Mouse (Mus musculus): ENCODE results near the gene Rmdn3.
A peak's percentile ranks its signal among the peaks of the same experiment; 100 is the strongest.

The Rmdn3 gene

DNA sequence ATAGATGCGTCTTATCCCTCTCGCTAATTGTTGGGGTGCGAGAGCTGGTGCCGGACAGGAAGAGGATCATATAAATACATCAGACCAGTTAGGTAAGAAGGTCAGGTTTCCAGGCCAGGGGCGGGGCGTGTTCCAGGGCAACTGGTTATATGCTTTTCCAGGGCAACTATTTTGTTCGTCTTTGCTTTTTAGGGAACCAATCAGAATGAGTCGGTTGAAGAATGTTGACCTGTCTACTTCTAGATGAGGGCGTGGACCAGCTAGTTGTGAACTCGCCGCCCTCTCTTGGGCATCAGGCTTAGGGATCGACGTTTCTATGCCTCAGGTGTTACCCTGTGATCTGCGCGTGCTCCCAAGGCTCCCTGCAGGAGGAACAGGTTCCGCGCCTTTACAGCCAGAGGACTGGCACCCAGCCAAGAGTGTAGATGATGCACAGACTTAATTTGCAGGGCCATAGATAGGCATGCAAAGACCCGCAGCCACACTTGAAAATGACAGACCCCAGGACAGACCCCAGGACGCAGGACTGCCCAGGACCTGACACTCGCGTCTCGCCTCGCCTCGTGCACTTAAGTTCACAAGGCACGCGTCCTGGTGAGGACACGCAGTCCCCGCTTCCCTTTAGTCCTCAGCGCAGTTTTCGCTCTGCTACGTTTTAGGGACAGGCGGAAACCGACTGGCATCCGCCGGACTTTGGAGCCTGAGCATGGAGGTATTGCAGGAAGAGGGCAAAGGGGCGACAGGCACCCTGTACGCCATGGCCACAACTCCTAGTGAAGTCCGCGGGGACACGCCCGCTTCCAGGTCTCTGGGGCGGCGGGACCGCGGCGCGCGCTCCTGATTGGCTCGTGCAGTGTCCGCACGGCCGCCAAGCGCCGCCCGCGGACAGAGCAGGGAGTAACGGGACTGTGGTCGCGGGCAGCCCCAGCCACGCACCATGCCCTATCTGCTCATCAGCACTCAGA lies 10.3 kb upstream of the Rmdn3 start, which contains the start of gene Gchfr:
TSS of gene Gchfr (plus strand) at position 873 of the 965 bp plus-strand sequence.
- DNase-seq (ENCODE audit: low spot score), result peak; percentile 10

DNA sequence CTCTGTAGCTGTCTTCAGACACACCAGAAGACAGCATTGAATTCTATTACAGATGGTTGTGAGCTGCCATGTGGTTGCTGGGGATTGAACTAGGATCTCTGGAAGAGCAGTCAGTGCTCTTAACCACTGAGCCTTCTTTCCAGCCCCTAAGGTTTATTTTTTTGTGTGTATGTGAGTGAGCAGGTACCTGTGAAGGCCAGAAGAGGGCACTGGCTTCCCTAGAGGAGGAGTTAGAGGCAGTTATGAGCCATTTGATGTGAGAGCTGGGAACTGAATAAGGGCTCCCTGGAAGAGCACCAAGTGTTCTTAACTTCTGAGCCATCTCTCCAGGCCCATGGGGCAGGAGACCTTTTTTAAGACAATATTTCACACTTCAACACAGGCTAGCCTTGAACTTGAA lies 8.6 kb upstream of the Rmdn3 start:
- DNase-seq (ENCODE audit: low spot score), result no peak

DNA sequence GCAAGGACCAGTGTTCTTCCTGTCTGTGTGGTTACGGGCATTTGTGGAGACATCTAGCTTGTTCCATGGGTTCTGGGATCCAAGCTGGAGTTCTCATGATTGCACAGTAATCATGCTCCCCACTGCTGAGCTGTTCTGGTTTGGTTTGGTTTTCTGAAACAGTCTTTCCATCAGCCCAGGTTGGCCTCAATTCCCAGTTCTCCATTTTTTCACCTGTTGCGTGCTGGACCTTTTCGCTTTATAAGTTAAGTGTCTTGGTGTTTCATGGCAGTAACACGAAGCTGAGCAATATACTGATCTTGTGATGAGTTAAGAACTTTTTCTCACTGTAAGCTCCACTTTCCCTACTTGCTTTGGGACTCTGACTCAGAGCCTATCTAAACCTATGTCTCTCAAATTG lies 7.2 kb upstream of the Rmdn3 start:
- no peak for DNase-seq (ENCODE audit: low spot score)

DNA sequence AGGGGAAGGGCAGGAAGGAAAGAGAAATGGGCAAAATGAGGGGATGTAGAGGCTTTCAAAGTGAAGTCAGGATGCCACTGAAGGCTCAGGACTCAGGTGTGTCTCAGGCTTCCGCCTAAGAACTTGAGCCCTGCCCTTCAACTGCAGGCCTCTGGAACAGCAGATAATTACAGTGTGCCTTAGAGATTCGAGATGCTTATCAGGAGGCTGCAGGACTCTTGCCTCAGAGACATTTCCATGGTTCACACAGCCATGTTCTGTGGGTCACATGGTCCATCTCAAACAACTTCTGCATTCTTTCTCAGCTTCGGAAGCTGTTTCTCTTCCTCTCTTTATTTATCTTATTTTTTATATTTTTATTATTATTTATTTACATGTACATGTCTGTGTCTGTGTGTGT lies 6.3 kb upstream of the Rmdn3 start:
- no peak for DNase-seq (ENCODE audit: low spot score)

DNA sequence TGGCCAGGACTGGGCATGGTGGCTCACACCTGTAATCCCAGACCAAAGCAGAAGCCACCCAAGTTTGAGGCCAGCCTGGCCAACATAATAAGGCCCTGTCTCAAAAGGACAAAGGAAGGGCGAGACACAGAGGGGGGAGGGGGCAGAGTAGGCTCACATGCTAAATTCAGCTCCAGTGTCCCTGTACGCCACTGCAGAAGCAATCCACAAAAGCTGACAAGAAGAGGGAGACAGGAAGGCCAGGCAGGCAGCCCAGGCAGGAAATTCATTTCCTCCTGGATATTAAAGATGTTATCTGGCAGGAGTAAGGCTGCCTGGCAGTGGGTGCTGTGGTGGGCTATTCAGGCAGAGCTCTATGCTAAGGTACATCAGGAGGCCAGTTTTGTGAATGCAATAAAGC lies 4.4 kb upstream of the Rmdn3 start:
- DNase-seq (ENCODE audit: low spot score), result no peak

DNA sequence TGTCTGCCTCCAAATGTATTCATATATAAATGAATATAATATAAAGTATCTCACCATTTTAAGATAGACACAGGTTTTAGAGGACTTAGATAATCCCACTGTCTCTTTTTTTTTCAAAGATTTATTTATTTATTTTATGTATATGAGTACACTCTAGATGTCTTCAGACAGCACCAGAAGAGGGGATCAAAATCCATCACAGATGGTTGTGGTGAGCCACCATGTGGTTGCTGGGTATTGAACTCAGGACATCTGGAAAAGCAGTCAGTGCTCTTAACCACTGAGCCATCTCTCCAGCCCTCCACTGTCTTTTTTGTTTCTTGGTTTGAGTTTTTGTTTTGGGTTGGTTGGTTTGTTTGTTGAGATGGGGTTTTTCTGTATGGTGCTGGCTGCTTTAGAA lies 1.0 kb upstream of the Rmdn3 start:
- DNase-seq (ENCODE audit: low spot score), result no peak

DNA sequence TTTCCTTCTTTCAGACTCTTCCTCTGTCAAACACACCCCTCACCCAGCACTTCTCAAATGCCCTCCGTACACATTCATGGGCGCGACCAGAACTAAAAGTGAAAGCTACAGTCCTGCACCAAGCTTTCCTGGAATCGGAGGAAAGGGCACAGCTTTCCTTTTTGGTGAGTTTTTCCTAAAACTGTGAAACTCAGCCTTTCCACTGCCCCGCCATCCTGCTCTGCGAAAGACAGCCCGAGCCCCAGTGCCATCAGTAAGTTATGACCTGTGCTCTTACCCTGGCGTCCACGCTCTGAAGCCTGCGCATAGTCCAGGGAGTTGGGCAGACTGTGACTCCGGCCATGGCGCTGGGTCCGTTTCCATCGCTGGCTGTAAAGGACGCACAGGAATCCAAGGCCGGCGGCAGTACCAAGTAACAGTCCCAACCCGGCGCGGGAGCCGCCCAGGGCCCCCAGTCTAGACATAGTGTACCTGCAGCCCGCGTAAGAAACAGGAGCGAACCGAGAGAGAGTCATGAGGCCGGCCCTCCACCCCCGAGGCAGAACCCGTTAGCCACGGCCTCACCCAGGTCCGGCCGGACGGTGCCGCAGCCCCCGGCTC lies 653 bp downstream of the Rmdn3 start:
- DNase-seq (ENCODE audit: low spot score), result no peak

DNA sequence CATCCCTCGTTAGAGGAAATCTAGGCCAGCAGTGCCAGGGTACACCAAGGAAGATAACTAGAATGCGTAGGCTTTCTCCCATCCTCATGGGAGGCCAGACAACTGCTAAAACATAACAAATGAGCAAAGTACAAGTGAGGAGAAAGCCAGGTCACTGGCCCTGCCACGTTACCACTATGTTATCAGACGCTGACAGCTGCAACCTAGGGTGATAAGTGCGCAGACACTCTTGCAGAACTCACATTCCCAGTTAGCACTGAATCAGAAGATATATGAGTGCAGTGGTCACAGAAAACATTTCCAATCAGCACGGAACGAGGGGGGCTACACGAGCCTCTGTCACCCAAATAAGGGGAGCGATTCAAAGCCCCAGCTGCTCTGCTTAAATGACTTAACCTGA lies 1.4 kb downstream of the Rmdn3 start:
- no peak for DNase-seq (ENCODE audit: low spot score)

DNA sequence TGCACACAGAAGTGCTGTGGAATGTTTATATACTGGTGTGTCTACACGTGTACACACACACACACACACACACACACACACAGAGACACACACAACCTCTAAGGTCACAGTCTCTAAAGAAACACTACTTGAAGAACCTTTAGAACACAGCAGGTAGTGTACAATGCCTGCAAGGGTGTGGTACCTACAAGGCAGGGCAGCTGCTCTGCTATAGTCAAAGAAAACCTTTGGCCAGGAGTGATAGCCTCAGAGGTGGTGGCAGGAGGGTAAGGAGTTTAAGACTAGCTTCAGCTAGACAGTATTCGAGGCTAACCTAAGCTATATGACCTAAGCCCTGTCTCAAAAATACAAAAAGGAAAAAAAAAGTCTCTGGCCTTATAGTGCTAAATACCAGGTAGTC lies 2.2 kb downstream of the Rmdn3 start:
- DNase-seq (ENCODE audit: low spot score), result no peak

DNA sequence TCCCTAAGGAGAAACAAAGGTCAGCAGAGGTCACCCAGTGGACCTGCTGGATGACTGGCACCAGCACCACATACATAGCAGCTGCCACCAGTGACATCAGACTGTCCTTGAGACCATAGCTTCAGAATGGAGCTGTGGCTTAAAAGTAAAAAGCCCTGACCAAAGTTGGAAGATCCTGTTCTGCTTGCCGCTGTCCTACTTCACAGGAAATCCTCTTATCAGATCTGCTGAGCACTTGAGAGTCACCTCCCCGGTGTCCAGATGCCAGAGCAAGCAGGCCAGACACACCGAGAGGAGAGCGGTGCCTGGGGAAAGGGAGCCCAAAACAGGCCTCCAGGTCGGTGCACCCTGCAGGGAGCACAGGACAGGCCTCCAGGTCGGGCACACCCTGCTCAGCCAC lies 4.6 kb downstream of the Rmdn3 start:
- no peak for DNase-seq (ENCODE audit: low spot score)

DNA sequence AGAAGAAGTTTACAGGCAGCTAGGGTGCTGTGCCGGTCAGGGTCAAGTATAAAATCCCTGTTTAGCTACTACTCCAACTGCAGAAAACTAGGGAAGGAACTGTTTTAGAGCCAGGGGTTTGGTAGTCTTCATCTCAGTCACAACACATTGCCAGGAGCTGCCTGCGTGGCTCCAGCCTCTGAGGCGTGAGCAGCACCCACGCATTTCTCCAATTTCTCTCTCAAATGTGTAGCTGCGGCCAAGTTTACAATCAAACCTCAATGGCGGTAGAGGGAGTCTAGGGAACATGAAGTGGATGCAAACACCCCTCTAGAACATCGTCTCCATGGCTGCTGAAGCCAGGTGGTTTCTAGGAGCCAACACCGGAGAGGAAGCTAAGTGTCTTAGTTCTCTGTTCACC lies 9.1 kb downstream of the Rmdn3 start:
- no peak for DNase-seq (ENCODE audit: low spot score)

DNA sequence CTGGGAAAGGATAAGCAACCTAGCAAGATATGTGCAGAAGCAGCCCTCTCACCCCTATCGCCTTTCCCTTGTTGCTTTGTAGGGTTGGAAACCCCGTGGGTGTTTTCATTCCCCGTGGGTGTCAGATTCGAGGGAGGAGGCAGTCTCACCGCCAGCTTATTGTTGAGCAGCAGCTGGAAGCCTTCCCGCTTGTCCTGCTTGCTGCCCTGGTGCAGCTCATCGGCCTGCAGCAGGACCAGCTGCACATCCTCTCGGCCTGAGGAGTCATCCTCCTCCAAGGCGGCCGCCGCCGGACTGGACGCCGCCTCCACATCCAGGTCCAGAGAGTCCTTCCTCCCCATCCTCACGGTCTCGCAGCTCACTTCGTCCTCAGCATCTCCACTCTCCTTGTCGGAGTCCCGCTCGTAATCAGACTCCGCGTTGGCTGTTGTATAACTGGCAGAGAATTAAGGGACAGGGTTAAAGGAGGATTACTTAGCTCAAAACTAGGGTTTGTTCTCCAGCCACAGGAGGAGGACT lies 9.6 kb downstream of the Rmdn3 start:
- DNase-seq (ENCODE audit: low spot score), result no peak

DNA sequence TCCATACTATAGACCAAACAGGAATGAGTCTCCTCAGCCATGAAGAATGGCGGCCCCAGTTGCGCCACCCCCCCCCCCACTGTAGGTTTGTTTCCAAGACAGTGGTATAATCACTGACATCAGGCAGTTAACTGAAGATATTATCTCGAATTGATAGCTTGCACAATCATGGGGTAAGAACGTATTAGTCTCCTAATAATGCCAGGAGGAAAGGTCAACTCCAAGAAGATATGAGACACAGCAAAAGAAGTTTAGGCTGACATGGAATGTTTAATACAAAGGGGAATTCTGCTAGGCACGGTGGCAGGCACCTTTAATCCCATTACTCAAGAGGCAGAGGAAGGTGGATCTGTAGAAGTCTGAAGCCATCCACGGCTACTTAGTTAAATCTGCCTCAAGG lies 10.4 kb downstream of the Rmdn3 start:
- no peak for DNase-seq (ENCODE audit: low spot score)

DNA sequence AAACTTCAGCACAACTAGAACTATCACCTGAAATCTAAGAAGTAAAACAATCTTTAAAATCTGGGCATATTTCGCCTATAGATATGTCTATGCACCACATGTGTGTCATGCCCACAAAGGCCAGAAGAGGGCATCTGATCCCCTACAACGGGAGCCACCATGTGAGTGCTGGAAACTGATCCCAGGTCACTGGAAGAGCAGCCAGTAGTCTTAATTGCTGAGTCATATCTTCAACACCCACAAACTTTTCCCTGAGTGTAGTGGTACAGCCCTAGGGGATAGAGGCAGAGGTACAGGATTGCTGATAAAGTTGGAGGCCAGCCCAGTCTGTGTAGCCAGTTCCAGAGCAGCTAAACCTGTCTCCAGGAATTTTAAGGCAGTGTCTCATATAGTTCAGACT lies 11.6 kb downstream of the Rmdn3 start:
- DNase-seq (ENCODE audit: low spot score), result no peak

DNA sequence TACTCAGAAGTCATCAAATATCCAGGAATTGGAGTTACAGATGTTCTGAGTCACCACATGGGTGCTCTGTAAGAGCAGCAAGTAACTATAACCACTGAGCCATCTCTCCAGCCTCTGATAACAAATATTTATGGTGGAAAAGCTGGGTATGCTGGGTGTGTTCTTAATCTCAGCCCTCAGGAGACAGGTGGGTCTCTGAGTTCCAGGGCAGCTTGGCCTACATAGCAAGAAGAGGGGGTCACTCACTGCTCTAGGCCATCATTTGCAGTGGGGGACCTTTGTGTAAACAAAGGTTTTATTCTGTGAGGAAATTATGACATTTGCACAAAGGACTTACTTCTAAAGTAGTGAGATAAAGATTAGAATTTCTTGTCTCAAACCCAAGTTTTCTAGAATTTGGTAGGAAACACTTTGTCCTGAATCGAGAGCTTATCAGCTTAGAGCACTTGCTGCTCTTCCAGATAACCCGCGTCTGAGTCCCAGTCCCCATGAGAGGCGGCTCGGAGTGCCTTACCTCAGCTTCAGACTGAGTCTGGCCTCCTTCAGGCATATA lies 20.4 kb downstream of the Rmdn3 start:
- DNase-seq (ENCODE audit: low spot score), result no peak

DNA sequence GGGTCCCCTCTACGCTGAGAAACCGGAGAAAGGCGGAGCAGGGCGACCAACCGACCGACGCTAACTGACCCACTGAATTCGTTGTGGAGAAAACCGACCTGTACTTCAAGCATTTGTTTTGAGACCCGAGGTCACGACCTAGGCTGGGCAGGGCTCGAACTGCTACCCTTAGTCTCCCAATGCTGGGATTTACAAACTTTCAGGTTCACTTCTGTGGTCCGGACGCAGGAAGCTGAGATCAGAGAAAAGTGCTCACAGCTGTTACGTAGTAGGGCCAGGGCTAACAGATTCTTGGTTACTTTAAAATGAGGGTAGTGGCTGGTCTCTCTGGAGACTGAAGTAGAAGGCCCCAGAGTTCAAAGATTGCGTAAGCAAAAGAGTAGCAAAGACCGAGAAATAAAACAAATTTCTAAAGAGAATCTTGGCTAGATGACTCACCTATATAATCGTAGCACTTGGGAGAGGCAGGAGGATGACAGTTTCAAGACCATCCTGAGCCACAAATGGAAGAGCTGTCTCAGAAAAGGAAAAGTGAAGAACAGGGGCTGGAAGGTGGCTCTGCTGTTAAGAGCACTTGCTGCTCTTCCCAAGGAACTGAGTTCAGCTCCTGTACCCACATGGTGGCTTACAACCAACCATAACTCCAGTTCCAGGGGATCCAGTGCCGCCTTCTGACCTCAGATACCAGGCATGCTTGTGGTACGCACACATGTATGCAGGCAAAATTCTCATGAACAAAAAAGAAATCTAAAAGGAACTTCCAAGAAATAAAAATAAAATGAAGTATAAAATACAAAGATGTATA lies 43.5 kb downstream of the Rmdn3 start:
- peak; percentile 51 for DNase-seq (ENCODE audit: low spot score)

DNA sequence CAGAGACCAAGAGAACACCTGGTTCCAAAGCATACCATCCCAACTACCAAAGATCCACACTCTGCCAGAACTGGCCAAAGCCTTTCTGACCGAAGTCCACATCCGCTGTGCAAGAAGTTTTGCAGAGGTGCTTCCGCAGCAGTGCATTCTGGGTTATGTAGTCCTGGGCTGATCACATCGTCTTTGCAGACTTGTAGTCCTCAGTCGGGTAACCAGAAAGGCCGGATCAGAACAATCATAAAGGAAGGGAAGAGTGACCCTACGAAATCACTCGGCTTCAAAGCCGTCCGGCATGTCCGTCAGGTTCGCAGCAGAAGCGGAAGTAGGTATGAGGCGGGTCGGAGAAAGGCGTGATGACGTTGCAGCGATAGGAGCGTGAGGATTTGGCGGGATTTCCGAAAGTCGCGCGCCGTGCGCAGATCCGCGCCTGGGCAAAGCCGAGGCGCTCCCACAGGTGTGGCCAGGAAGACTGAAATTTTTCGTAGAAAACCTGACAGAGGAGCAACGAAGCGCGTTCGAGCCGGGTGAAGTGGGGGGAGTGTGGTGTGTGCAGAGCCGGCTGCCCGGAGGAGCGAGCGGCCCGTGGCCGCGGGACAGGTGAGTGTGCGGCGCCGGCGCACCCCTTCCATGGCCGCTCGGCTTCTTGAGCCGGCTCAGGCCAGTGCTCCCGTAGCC lies 44.3 kb downstream of the Rmdn3 start, which contains the start of gene Rad51:
TSS of gene Rad51 (plus strand) at position 356 of the 675 bp plus-strand sequence.
- DNase-seq (ENCODE audit: low spot score), result peak; percentile 80

DNA sequence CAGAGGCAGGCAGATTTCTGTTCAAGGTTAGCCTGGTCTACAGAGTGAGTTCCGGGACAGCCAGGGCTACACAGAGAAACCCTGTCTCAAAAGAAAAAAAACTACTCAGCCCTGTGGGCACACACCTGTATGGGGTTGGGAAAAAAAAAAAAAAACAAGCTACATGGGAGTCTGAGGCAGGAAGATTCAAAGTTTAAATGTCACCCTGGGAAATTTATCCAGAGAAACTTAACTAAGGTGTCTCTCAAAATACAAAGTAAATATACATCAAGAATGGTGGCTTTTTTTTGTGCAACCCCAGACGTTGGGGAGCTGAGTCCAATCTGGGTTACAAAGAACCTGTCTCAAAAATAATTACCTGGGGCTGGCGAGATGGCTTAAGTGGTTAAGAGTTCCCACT lies 45.8 kb downstream of the Rmdn3 start:
- DNase-seq (ENCODE audit: low spot score), result no peak

DNA sequence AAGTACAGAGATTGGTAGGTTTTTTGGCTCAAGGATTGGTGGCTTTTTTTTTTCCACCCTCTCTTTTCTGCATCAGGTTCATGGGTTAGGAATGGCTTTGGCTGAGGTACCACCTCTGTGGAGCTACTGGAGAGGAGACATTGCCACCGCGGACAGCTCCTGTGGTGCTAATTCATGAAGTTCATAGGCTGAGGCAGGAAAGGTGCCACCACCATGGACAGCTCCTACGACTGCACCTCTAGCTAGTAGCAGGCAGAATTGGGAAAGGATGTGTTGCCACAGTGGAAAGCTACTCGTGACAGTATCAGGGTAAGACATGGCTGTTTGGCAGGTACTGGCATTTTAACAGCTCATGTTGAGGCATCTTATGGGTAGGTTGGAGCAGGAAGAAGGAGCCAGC lies 48.3 kb downstream of the Rmdn3 start:
- DNase-seq (ENCODE audit: low spot score), result no peak

DNA sequence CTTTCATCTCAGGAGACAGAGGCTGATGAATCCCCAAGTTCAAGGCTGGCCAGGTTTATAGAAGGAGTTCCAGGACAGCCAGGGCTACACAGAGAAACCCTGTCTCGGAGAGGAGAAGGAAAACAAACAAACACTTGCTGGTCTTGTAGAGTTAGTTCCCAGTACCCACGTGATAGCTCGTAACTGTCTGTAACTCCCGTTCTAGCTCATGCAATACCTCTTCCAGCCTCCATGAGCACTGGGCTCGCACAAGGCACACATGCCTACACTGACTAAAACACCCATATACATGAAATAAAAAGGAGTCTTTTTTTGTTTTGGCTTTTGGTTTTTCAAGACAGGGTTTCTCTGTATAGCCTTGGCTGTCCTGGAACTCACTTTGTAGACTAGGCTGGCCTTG lies 50.3 kb downstream of the Rmdn3 start:
- DNase-seq (ENCODE audit: low spot score), result no peak

DNA sequence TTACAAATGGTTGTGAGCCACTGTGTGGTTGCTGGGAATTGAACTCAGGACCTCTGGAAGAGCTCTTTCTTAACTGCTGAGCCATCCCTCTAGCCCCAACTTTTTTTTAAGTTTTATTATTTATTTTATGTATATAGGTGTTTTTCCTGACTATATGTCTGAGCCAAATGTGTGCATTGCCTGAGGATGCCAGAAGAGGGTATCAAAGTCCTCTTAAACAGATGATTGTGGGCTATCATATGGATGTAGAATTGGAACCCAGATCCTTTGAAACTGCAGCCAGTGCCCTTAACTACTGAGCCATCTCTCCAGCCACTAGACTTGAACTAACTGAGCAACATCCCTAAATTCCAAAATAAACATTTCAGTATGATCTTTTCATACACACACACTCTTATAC lies 55.3 kb downstream of the Rmdn3 start:
- no peak for DNase-seq (ENCODE audit: low spot score)
